Mouse (Mus musculus): ENCODE measurements around the gene Crat. TPM values are rescaled to one million over a fixed set of nuclear protein-coding genes. Genes with fewer than 3 reads are reported as not detected.

Crat gene
- polyA plus RNA-seq, 1 experiment: 96.4 TPM

- H3K4me3 ChIP-seq (ENCODE audit: control insufficient read depth, insufficient read depth, low read length): no peak overlapping the region
- no peak for TF ChIP-seq CTCF (IDR thresholded peaks at IDR 0.05; ENCODE audit: borderline replicate concordance, control insufficient read depth, extremely low read depth, insufficient read depth, low read length, poor library complexity)
- no peak for TF ChIP-seq POLR2A (IDR thresholded peaks at IDR 0.05; ENCODE audit: control insufficient read depth, extremely low read depth, insufficient read depth, low read length, poor library complexity)
- no peak for DNase-seq
- H3K4me1 ChIP-seq (replicated peaks; ENCODE audit: control insufficient read depth, insufficient read depth, low read length): peaks cover under 1% of the 10 kb centered on the region
- H3K36me3 ChIP-seq (ENCODE audit: control insufficient read depth, insufficient read depth, low read length): peaks cover 38% of the 10 kb centered on the region
- no peaks in the 10 kb centered on the region for H3K27me3 ChIP-seq (ENCODE audit: control insufficient read depth, insufficient read depth, low read length)
- H3K27ac ChIP-seq (ENCODE audit: control insufficient read depth, insufficient read depth, low read length): no peak overlapping the region
- WGBS: 92% methylated on average over 5 of the region's 5 CpGs
Measured at GRCm38 (mm10) chr2:30436156-30436545, 20.5 kb upstream of the Crat start.

DNA sequence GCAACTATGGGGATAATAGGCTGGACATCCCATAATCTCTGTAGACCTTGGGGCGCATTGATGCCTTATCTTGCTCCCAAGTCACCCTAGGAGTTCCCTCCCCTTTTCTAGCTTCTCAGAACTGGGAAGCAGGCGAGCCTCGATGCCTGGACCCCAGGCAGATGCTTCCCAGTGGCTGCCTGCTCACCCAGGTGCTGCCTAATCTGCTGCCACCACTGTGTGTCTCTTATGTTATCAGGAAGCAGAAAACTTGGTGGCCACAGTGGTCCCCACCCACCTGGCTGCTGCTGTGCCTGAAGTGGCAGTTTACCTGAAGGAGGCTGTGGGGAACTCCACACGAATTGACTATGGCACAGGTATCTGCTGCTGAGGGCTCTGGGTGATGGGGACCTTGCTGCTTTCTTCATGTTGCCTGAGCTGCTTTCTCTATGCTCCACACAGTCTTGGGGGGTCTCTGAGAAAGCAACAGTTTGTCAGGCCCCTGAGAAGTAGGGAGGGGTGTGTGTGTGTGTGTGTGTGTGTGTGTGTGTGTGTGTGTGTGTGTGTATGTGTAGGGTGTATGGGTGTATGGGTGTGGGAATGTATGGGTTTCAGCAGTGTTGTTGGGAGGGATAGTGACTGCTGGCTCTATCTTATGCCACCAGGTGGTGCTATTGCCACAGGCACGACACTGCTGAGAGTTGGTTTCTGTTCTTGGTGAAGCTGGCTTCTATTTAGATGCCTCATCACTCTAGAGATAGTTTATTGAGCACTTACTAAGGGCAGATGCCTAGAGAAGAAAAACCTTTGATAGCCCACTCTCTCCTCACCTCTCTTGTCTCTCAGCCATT is 19.9 kb upstream of the Crat start:
- Histone ChIP-seq H3K27ac (ENCODE audit: control insufficient read depth, insufficient read depth, low read length) (no peak overlapping the region), H3K36me3 (ENCODE audit: control insufficient read depth, insufficient read depth, low read length) (peaks cover 44% of the 10 kb centered on the region), H3K27me3 (ENCODE audit: control insufficient read depth, insufficient read depth, low read length) (no peaks in the 10 kb centered on the region), H3K4me1 (replicated peaks; ENCODE audit: control insufficient read depth, insufficient read depth, low read length) (no peaks in the 10 kb centered on the region), H3K4me3 (ENCODE audit: control insufficient read depth, insufficient read depth, low read length) (no peak overlapping the region)
- 57% methylated on average over 5 of the region's 5 CpGs for WGBS
- TF ChIP-seq CTCF (IDR thresholded peaks at IDR 0.05; ENCODE audit: borderline replicate concordance, control insufficient read depth, extremely low read depth, insufficient read depth, low read length, poor library complexity): no peak
- no peak for TF ChIP-seq POLR2A (IDR thresholded peaks at IDR 0.05; ENCODE audit: control insufficient read depth, extremely low read depth, insufficient read depth, low read length, poor library complexity)
- peak; percentile 68 for DNase-seq

DNA sequence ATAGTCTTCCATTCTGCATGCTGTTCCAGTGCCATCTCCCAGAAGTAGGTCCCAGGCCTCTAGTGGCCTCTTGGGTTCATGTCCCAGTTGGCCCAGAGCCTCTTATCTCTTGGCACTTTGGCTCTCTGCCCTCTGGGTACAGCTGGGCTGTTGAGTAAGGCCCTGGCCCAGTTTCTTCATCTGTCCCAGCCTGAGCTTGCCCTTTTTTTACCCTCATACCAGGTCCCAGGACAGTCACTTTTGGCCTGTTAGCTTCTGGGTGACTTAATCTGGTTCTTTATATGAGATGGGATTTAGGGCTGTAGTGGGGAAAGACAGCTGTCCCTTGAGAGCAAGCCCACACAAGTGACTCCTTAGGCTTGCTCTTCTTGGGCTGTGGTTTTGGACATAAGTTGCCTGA is 13.5 kb upstream of the Crat start:
- Histone ChIP-seq H3K36me3 (ENCODE audit: control insufficient read depth, insufficient read depth, low read length) (peaks cover 53% of the 10 kb centered on the region), H3K27ac (ENCODE audit: control insufficient read depth, insufficient read depth, low read length) (no peak overlapping the region), H3K4me3 (ENCODE audit: control insufficient read depth, insufficient read depth, low read length) (no peak overlapping the region), H3K4me1 (replicated peaks; ENCODE audit: control insufficient read depth, insufficient read depth, low read length) (no peaks in the 10 kb centered on the region), H3K27me3 (ENCODE audit: control insufficient read depth, insufficient read depth, low read length) (no peaks in the 10 kb centered on the region)
- DNase-seq: no peak
- TF ChIP-seq CTCF (IDR thresholded peaks at IDR 0.05; ENCODE audit: borderline replicate concordance, control insufficient read depth, extremely low read depth, insufficient read depth, low read length, poor library complexity) (no peak), POLR2A (IDR thresholded peaks at IDR 0.05; ENCODE audit: control insufficient read depth, extremely low read depth, insufficient read depth, low read length, poor library complexity) (no peak)

DNA sequence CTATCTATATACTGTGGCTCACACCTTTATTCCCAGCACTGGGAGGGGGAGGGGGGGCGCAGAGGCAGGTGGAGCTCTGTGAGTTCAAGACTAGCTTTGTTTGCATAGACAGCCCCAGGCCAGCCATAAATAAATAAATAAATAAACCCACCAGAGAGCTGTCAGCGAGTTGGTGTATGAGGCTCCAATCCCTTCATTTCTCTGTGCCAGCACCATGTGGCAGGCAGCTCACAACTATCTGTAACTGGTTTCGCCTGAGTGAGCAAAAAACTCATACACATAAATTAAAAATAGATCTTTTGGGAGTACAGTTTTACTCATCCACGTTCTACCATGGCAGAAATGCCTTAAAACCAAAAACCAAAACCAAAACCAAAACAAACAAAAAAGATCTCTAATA is 5.8 kb upstream of the Crat start:
- DNase-seq: no peak
- TF ChIP-seq CTCF (IDR thresholded peaks at IDR 0.05; ENCODE audit: borderline replicate concordance, control insufficient read depth, extremely low read depth, insufficient read depth, low read length, poor library complexity) (no peak), POLR2A (IDR thresholded peaks at IDR 0.05; ENCODE audit: control insufficient read depth, extremely low read depth, insufficient read depth, low read length, poor library complexity) (no peak)
- Histone ChIP-seq H3K27me3 (ENCODE audit: control insufficient read depth, insufficient read depth, low read length) (no peaks in the 10 kb centered on the region), H3K4me3 (ENCODE audit: control insufficient read depth, insufficient read depth, low read length) (no peak overlapping the region), H3K27ac (ENCODE audit: control insufficient read depth, insufficient read depth, low read length) (no peak overlapping the region), H3K4me1 (replicated peaks; ENCODE audit: control insufficient read depth, insufficient read depth, low read length) (0 out of 2 replicates have a peak, but pooled peaks cover 3% of the 10 kb centered on the region), H3K36me3 (ENCODE audit: control insufficient read depth, insufficient read depth, low read length) (peaks cover 2% of the 10 kb centered on the region)
- WGBS: 83% methylated on average over 4 of the region's 4 CpGs

DNA sequence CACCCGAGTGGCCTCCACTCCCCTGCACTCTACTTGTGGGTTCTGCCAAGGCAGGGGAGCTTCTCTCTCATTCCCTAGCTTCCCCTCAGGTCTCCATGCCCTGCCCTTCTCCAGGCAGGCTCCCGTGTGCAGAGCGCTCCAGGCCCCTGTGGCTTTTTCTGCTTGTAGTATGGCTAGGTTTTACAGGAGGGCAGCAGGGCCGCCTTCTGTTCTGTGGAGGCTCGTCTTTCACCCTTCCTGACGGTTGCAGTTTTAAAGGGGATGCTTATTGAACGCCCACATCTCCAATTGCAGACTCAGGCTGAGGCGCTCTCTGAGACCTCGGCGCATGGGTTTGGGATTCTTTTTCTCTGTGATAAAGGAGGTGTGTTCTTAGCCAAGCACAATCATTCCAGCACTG is 3.5 kb upstream of the Crat start:
- TF ChIP-seq CTCF (IDR thresholded peaks at IDR 0.05; ENCODE audit: borderline replicate concordance, control insufficient read depth, extremely low read depth, insufficient read depth, low read length, poor library complexity) (no peak), POLR2A (IDR thresholded peaks at IDR 0.05; ENCODE audit: control insufficient read depth, extremely low read depth, insufficient read depth, low read length, poor library complexity) (no peak)
- Histone ChIP-seq H3K27ac (ENCODE audit: control insufficient read depth, insufficient read depth, low read length) (no peak overlapping the region), H3K36me3 (ENCODE audit: control insufficient read depth, insufficient read depth, low read length) (no peaks in the 10 kb centered on the region), H3K27me3 (ENCODE audit: control insufficient read depth, insufficient read depth, low read length) (no peaks in the 10 kb centered on the region), H3K4me3 (ENCODE audit: control insufficient read depth, insufficient read depth, low read length) (no peak overlapping the region), H3K4me1 (replicated peaks; ENCODE audit: control insufficient read depth, insufficient read depth, low read length) (peaks cover 8% of the 10 kb centered on the region)
- WGBS: 83% methylated on average over 10 of the region's 10 CpGs
- DNase-seq: no peak

DNA sequence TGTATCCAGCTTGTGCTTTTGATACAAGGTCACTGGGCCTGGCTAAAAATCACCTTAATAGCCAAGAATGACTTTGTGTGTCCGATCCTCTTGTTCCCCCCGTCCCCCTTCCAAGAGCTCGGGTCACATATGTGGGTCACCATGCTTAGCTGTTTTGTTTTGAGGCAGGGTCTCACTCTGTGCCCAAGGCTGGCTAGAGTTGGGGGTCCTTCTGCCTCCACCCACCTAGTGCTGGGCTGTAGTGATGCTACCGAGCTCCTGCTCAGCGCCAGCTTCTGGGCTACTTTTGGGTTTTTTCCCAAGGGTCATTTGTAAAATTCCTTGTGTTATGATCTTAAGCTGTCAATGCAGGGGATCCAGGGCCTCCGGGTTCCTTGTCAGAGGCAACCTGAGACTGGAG is 2.6 kb upstream of the Crat start:
- TF ChIP-seq POLR2A (IDR thresholded peaks at IDR 0.05; ENCODE audit: control insufficient read depth, extremely low read depth, insufficient read depth, low read length, poor library complexity) (no peak), CTCF (IDR thresholded peaks at IDR 0.05; ENCODE audit: borderline replicate concordance, control insufficient read depth, extremely low read depth, insufficient read depth, low read length, poor library complexity) (no peak)
- no peak for DNase-seq
- Histone ChIP-seq H3K27me3 (ENCODE audit: control insufficient read depth, insufficient read depth, low read length) (no peaks in the 10 kb centered on the region), H3K27ac (ENCODE audit: control insufficient read depth, insufficient read depth, low read length) (no peak overlapping the region), H3K36me3 (ENCODE audit: control insufficient read depth, insufficient read depth, low read length) (no peaks in the 10 kb centered on the region), H3K4me3 (ENCODE audit: control insufficient read depth, insufficient read depth, low read length) (no peak overlapping the region), H3K4me1 (replicated peaks; ENCODE audit: control insufficient read depth, insufficient read depth, low read length) (peaks cover 13% of the 10 kb centered on the region)
- WGBS: 95% methylated on average over 6 of the region's 6 CpGs
